Mouse (Mus musculus) testis, adult 2 months (tissue): ENCODE results near the gene Pitpnm3.

Experiments used
- CTCF ChIP-seq: fragments of 200-500 bp; IDR thresholded peaks from 2 replicates; pipeline ENCODE4 v1.5.1; 2012; ENCODE audit warnings: low read depth, mild to moderate bottlenecking, inconsistent platforms, low read length, moderate library complexity; ENCODE audit not compliant: control insufficient read depth, insufficient read depth, insufficient replicate concordance
- POLR2A ChIP-seq: fragments of 200-500 bp; IDR thresholded peaks from 2 replicates; pipeline ENCODE4 v1.6.1; 2012; ENCODE audit warnings: low read depth, mild to moderate bottlenecking, inconsistent platforms, low read length, moderate library complexity; ENCODE audit not compliant: control insufficient read depth

GRCm38 (mm10) chr11:72145877-72146248 lies 10.3 kb upstream of the Pitpnm3 start:
- no peak for TF ChIP-seq CTCF
- TF ChIP-seq POLR2A, result no peak
